Mouse (Mus musculus) embryonic facial prominence, embryonic 13.5 days (tissue): ENCODE measurements at regions not wholly inside any gene's neighbourhood (a gene's known extent, or its start where the extent isn't known, plus 50 kb on each side); places are given as distances from the start of the nearest gene placed in this dataset.
"Not testable (repeated sequence)": the region's sequence is repeated elsewhere in the genome, so short reads cannot be mapped to it uniquely, and the experiment has no call there.

ENCODE experiments used
- ATAC-seq: fragments of 200-750 bp; cut with Nextera tagmentation; 2 replicates; pipeline ENCODE4 v1.8.0; 2017; ENCODE audit warnings: low read depth; ENCODE audit not compliant: insufficient number of reproducible peaks, insufficient read depth, low FRiP score, low TSS enrichment
- H3K27ac ChIP-seq: fragments of 300-500 bp; sonication (generic); 2 replicates; pipeline ENCODE4 v1.5.1; 2015; ENCODE audit warnings: moderate library complexity, mild to moderate bottlenecking, inconsistent platforms
- H3K27me3 ChIP-seq: fragments of 300-500 bp; sonication (generic); 2 replicates; pipeline ENCODE4 v1.6.1; 2015; ENCODE audit warnings: mild to moderate bottlenecking, inconsistent platforms
- H3K36me3 ChIP-seq: fragments of 300-500 bp; sonication (generic); 2 replicates; pipeline ENCODE4 v1.6.1; 2015; ENCODE audit warnings: mild to moderate bottlenecking, inconsistent platforms
- H3K4me1 ChIP-seq: fragments of 300-500 bp; sonication (generic); 2 replicates; pipeline ENCODE4 v1.6.1; 2015; ENCODE audit warnings: inconsistent platforms
- H3K4me2 ChIP-seq: fragments of 300-500 bp; sonication (generic); 2 replicates; pipeline ENCODE4 v1.6.1; 2015; ENCODE audit warnings: moderate library complexity, mild to moderate bottlenecking, inconsistent platforms
- H3K4me3 ChIP-seq: fragments of 300-500 bp; sonication (generic); 2 replicates; pipeline ENCODE4 v1.5.1; 2015; ENCODE audit warnings: mild to moderate bottlenecking, inconsistent platforms
- H3K9ac ChIP-seq: fragments of 300-500 bp; sonication (generic); 2 replicates; pipeline ENCODE4 v1.6.1; 2015; ENCODE audit warnings: mild to moderate bottlenecking, inconsistent platforms
- H3K9me3 ChIP-seq: fragments of 300-500 bp; sonication (generic); 2 replicates; pipeline ENCODE4 v1.6.1; 2016; ENCODE audit warnings: inconsistent platforms
- WGBS: fragments of 180-500 bp; shearing (Covaris S2); methylation state at CpG from one replicate; pipeline ENCODE4 v1.1.7; 2015; ENCODE audit warnings: mixed read lengths; 5-methylcytosine and 5-hydroxymethylcytosine counted together

GRCm38 (mm10) chr10:117502135-117502534 is 122.3 kb upstream of the Cpsf6 start:
- Histone ChIP-seq H3K4me1 (no peaks in the 10 kb centered on the region), H3K4me3 (no peak overlapping the region), H3K36me3 (no peaks in the 10 kb centered on the region), H3K27ac (no peak overlapping the region), H3K9me3 (no peaks in the 10 kb centered on the region), H3K27me3 (no peaks in the 10 kb centered on the region), H3K4me2 (no peak overlapping the region), H3K9ac (no peak overlapping the region)
- 92% methylated on average over 7 of the region's 7 CpGs for WGBS
- no peak for ATAC-seq

- no peak overlapping the region for H3K4me3 ChIP-seq
- no peaks in the 10 kb centered on the region for H3K36me3 ChIP-seq
- no peak overlapping the region for H3K4me2 ChIP-seq
- no peaks in the 10 kb centered on the region for H3K27me3 ChIP-seq
- WGBS = 91% methylated on average over 1 of the region's 1 CpGs
- no peak overlapping the region for H3K27ac ChIP-seq
- no peaks in the 10 kb centered on the region for H3K9me3 ChIP-seq
- no peaks in the 10 kb centered on the region for H3K4me1 ChIP-seq
- no peak overlapping the region for H3K9ac ChIP-seq
- ATAC-seq = no peak
These were observed 121.6 kb upstream of the Cpsf6 start for GRCm38 (mm10) chr10:117501426-117501825.

GRCm38 (mm10) chr10:117500457-117501108 is 120.8 kb upstream of the Cpsf6 start:
- no peak overlapping the region for H3K27ac ChIP-seq
- H3K4me1 ChIP-seq = no peaks in the 10 kb centered on the region
- no peak for ATAC-seq
- H3K27me3 ChIP-seq = no peaks in the 10 kb centered on the region
- WGBS = 84% methylated on average over 5 of the region's 5 CpGs
- no peaks in the 10 kb centered on the region for H3K9me3 ChIP-seq
- no peak overlapping the region for H3K4me3 ChIP-seq
- H3K36me3 ChIP-seq = no peaks in the 10 kb centered on the region
- H3K9ac ChIP-seq = no peak overlapping the region
- no peak overlapping the region for H3K4me2 ChIP-seq

GRCm38 (mm10) chr10:117499864-117500453 is 120.1 kb upstream of the Cpsf6 start:
- no peaks in the 10 kb centered on the region for H3K9me3 ChIP-seq
- H3K27ac ChIP-seq = no peak overlapping the region
- no peaks in the 10 kb centered on the region for H3K4me1 ChIP-seq
- WGBS = 67% methylated on average over 6 of the region's 6 CpGs
- no peak overlapping the region for H3K9ac ChIP-seq
- no peak overlapping the region for H3K4me3 ChIP-seq
- H3K4me2 ChIP-seq = no peak overlapping the region
- no peaks in the 10 kb centered on the region for H3K36me3 ChIP-seq
- no peaks in the 10 kb centered on the region for H3K27me3 ChIP-seq
- no peak for ATAC-seq

- H3K27ac ChIP-seq = no peak overlapping the region
- no peak for ATAC-seq
- H3K4me1 ChIP-seq = peaks cover 4% of the 10 kb centered on the region; the same call in 1 of the 2 replicates
- no peak overlapping the region for H3K4me2 ChIP-seq
- H3K27me3 ChIP-seq = no peaks in the 10 kb centered on the region
- H3K36me3 ChIP-seq = no peaks in the 10 kb centered on the region
- WGBS = 86% methylated on average over 8 of the region's 8 CpGs
- H3K9me3 ChIP-seq = no peaks in the 10 kb centered on the region
- H3K4me3 ChIP-seq = no peak overlapping the region
- H3K9ac ChIP-seq = no peak overlapping the region
These were observed 119.5 kb upstream of the Cpsf6 start for GRCm38 (mm10) chr10:117499177-117499863.

- H3K36me3 ChIP-seq = no peaks in the 10 kb centered on the region
- no peak for ATAC-seq
- 51% methylated on average over 6 of the region's 6 CpGs for WGBS
- H3K9me3 ChIP-seq = no peaks in the 10 kb centered on the region
- no peak overlapping the region for H3K9ac ChIP-seq
- H3K4me1 ChIP-seq = peaks cover 6% of the 10 kb centered on the region; the same call in 1 of the 2 replicates
- H3K27me3 ChIP-seq = no peaks in the 10 kb centered on the region
- H3K4me3 ChIP-seq = no peak overlapping the region
- H3K4me2 ChIP-seq = no peak overlapping the region
- no peak overlapping the region for H3K27ac ChIP-seq
These were observed 118.7 kb upstream of the Cpsf6 start for GRCm38 (mm10) chr10:117498497-117498896.

- WGBS = 80% methylated on average over 16 of the region's 16 CpGs
- H3K9me3 ChIP-seq = no peaks in the 10 kb centered on the region
- no peaks in the 10 kb centered on the region for H3K27me3 ChIP-seq
- no peak overlapping the region for H3K4me3 ChIP-seq
- no peak overlapping the region for H3K27ac ChIP-seq
- H3K9ac ChIP-seq = no peak overlapping the region
- H3K4me1 ChIP-seq = peaks cover 6% of the 10 kb centered on the region; the same call in 1 of the 2 replicates
- no peaks in the 10 kb centered on the region for H3K36me3 ChIP-seq
- no peak overlapping the region for H3K4me2 ChIP-seq
- no peak for ATAC-seq
These were observed 117.9 kb upstream of the Cpsf6 start for GRCm38 (mm10) chr10:117497565-117498256.

GRCm38 (mm10) chr10:117497082-117497481 is 117.3 kb upstream of the Cpsf6 start:
- ATAC-seq, H3K4me1 ChIP-seq, H3K9me3 ChIP-seq, H3K27ac ChIP-seq, H3K27me3 ChIP-seq, H3K36me3 ChIP-seq, H3K4me2 ChIP-seq, H3K4me3 ChIP-seq, H3K9ac ChIP-seq: not testable (repeated sequence)
- WGBS = 92% methylated on average over 1 of the region's 1 CpGs

- H3K4me3 ChIP-seq = no peak overlapping the region
- H3K27ac ChIP-seq = no peak overlapping the region
- H3K27me3 ChIP-seq = no peaks in the 10 kb centered on the region
- H3K4me2 ChIP-seq = no peak overlapping the region
- peaks cover 6% of the 10 kb centered on the region; the same call in 1 of the 2 replicates for H3K4me1 ChIP-seq
- H3K36me3 ChIP-seq = no peaks in the 10 kb centered on the region
- H3K9ac ChIP-seq = no peak overlapping the region
- no peak for ATAC-seq
- H3K9me3 ChIP-seq = no peaks in the 10 kb centered on the region
- WGBS = 82% methylated on average over 21 of the region's 21 CpGs
These were observed 116.5 kb upstream of the Cpsf6 start for GRCm38 (mm10) chr10:117496064-117497011.

GRCm38 (mm10) chr10:117494171-117494701 is 114.4 kb upstream of the Cpsf6 start:
- H3K4me2 ChIP-seq = peak overlapping the region; percentile 53
- peak overlapping the region; percentile 41; the same call in 1 of the 2 replicates for H3K9ac ChIP-seq
- no peaks in the 10 kb centered on the region for H3K9me3 ChIP-seq
- no peak for ATAC-seq
- H3K4me1 ChIP-seq = peaks cover 6% of the 10 kb centered on the region; the same call in 1 of the 2 replicates
- no peaks in the 10 kb centered on the region for H3K36me3 ChIP-seq
- H3K27me3 ChIP-seq = no peaks in the 10 kb centered on the region
- H3K4me3 ChIP-seq = peak overlapping the region; percentile 29
- 18% methylated on average over 18 of the region's 18 CpGs for WGBS
- peak overlapping the region; percentile 60 for H3K27ac ChIP-seq

- H3K4me2 ChIP-seq = peak overlapping the region; percentile 53
- H3K36me3 ChIP-seq = no peaks in the 10 kb centered on the region
- 0 out of 2 replicates have a peak overlapping the region, but pooled peaks have one; percentile 16 for H3K27ac ChIP-seq
- H3K4me1 ChIP-seq = peaks cover 6% of the 10 kb centered on the region; the same call in 1 of the 2 replicates
- no peak for ATAC-seq
- WGBS = 10% methylated on average over 2 of the region's 5 CpGs
- H3K27me3 ChIP-seq = no peaks in the 10 kb centered on the region
- H3K4me3 ChIP-seq = no peak overlapping the region
- no peak overlapping the region for H3K9ac ChIP-seq
- H3K9me3 ChIP-seq = no peaks in the 10 kb centered on the region
These were observed 114.0 kb upstream of the Cpsf6 start for GRCm38 (mm10) chr10:117493824-117494121.
